Mouse (Mus musculus) adipocyte (in vitro differentiated cells): ENCODE data around the gene Sirpb1b.
"Not testable (repeated sequence)": the region's sequence is repeated elsewhere in the genome, so short reads cannot be mapped to it uniquely, and the experiment has no call there.

Source experiments
- DNase-seq: peaks from one replicate; pipeline ENCODE4 v3.0.0-alpha.2; 2016; ENCODE audit warnings: low spot score

Gene Sirpb1b

DNA sequence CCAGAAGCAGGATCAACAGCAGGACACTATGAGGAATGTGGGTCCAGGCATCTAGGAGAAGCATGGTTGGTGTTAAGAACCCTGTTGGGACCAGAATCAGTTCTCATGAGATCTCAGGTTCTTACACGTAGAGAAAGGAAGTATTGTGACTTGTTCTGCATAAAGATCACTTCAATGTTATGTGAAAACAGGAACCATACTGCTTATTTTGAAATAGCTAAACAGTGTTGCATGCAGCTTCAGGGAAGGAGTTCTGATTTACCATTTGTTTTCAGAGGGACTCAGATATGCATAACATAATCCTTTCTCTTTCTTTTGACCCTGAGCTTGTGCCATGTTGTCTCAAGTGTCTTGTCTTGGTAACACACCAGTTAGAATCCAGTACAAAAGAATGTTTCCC is at the start of gene Sirpb1b:
Gene Sirpb1b, minus strand, starts transcription at position 179 of the 400 bp plus-strand sequence.
- DNase-seq = not testable (repeated sequence)

DNA sequence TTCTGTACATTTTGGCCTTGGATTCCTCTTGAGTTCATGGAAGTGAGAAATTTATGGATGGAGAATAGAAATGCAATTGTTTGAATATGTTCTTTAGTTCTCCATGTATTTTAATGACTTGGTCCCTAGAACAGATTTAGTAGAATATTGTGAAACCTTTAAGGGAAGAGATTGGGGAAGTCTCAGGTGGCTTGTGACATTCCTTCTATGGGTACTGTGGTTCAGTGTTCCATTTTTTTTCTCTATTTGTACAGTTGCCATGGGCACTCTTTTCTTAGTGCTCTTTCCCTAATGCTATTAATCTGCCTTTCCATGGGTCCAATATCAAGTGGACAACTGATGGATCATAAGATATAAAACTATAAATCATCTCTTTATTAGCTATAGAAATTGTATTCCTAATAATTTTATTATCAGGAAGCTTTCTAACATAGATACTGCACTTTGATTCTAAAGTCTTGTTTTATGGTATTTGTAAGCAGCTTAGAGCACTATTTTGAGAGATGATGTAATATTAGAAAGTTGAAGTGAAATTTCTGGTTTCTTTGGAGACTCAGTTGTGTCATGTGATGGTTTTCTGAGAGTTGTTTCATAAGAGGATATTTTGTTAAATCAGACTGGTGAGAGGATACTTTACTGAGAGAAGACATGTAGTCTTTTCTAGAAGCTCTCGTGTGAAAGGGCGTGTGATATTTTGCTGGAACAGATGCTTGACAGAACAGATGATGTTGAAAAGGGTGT is 15.7 kb upstream of the Sirpb1b start:
- DNase-seq = not testable (repeated sequence)

DNA sequence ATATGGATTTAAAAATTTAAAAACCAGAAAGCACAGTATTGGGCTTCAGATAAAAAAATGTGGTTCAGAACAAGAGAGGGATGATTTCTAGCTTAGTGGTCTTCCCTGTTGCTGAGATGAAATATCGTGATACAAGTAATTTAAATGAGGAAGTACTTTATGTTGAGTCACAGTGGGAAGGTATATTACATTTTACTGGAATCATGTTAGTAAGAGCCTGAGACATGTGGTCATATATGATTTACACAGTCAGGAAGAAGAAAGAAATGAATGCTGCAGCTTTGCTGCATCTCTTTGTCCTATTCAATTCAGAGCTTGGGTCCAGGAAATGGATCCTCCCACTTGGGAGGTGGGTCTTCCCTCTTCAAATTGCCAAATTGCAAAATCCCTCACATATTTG is 11.8 kb upstream of the Sirpb1b start:
- DNase-seq = not testable (repeated sequence)

DNA sequence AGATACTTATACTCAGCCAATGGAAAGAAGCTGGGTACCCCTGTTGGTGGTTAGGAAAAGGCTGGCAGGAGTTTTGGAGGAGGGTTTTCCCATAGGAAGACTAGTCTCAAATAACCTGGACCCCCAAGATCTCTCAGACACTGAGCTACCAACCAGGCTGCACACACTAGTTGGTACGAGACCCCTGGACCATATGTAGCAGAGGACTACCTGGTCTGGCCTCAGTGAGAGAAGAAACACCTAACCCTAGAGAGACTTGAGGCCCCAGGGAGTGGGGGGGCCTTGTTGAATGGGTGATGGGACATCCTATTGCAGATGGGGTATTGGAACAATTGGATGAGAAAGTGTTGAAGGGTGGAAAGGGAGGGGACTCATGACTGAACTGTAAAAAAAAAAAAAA is 8.6 kb upstream of the Sirpb1b start:
- DNase-seq = no peak

DNA sequence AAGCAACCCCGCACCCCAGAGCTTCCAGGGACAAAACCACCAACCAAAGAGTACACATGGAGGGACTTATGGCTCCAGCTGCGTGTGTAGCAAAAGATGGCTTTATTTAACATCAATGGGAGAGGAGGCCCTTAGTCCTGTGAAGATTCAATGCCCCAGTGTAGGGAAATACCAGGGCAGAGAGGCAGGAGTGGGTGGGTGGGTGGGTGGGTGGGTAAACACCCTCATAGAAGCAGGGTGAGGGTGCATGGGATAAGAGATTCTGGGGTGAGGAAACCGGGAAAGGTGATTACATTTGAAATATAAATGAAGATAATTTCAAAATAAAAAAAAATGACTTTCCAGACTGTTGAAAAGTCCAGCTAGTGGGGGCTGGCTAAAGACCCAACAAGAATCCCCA is 8.1 kb upstream of the Sirpb1b start:
- not testable (repeated sequence) for DNase-seq

DNA sequence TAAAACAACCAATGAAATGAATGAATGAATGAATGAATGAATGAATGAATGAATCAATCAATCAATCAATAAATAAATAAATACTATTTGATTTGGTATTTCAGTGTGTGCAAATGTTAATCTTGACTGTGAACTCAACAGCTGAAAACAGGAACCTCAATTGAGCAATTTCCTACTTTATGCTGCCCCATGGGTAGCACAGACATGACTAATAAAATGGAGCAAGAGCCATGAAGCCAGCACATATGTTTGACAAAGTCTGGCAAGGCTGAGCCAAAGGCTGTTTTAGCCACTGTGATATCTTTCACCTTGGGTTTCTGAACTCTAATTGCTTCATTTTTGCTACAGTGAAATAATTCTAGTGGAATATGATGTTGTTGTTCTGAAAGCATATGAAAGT is 1.6 kb upstream of the Sirpb1b start:
- DNase-seq = not testable (repeated sequence)

DNA sequence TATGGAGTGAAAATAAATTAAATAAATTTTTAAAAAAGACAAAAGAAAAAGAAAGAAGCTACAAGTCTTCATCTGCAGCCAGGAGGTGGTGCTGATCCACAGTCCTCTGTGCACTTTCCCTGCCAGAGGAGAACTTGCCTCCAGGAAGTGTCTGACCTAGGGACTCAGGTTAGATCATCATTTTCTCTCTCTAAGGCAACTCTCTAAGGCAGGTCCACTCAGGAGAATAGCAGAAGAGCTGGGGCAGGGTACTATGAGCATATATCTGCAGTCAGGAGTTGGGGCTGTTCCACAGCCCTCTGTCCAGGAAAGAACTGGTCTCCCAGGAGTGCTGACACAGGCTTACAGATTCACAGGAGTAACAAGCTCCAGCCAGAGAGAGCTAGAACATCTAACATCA is 46.3 kb downstream of the Sirpb1b start:
- no peak for DNase-seq

DNA sequence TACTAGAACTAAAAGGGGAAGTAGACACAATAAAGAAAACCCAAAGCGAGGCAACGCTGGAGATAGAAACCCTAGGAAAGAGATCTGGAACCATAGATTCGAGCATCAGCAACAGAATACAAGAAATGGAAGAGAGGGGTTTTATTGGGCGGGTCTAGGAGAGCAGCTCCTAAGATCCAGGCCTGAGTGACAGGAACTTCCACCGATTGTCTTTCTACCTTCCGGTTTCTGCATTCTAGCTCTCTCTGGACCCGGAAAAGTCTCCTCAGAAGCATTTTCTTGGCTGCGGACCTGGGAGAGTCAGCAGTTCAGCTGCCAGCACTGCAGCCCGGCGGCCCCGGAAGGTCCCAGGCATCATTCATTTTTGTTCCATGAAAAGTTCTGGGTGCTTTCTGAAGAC is 61.3 kb downstream of the Sirpb1b start:
- DNase-seq = not testable (repeated sequence)

DNA sequence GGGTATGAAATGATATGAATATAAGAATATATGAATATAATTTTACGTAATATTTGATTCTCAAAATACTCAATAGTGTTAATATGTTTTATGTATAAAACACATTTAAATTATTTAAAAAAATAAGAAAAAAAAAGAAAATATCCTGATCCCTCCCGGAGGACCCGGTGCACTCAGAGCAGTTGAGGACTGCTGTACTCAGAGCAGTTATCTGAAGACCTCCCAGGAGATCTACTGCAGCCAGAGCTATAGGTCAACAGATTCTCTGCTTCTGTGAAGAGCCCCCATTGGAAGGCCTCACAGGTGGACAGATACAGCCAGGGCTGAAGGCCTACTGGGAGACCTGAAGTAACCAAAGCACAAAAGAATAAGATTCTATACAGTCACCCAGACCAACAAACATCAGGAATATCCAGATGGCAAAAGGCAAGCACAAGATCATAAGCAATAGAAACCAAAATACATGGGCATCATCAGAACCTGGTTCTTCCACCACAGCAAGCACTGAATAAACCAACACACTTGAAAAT is 67.0 kb downstream of the Sirpb1b start:
- DNase-seq = not testable (repeated sequence)

DNA sequence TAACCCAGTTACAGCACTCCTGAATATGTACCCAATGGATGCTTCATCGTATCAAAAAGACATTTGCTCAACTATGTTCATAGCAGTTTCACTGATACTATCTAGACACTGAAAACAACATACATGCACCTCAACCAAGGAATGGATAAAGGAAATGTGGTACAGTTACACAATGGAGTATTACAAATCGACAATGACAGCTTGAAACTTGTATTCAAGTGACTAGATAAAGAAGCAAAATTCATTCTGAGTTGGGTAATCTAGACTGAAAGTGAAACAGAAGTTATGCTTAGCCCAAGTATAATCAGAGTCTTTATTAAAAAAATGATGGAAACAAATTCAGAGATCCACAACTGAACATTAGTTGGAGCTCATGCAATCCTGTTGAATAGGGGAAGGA is 100.0 kb downstream of the Sirpb1b start:
- not testable (repeated sequence) for DNase-seq

DNA sequence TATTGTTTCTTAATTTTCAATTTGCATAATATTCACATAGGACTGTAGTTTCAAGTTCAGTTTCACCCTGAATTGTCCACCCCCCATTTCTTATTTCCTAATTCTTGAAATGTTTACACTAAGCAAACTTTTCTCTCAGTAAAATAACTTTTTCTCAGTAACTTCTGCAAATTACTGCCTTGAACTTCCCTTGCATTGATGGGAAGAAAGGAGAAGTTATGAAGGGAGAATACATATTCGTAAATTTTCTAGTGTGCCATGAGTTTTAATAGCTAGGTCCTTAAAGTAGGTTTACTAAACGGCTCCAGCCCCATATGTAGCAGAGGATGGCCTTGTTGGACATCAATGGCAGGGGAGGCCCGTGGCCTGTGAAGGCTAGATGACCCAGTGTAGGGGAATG is 104.7 kb downstream of the Sirpb1b start:
- DNase-seq = not testable (repeated sequence)
